Mouse (Mus musculus): Measurements from ENCODE around the gene Zp3.

GRCm38 (mm10) chr5:135982398-135982797, 2.5 kb downstream of the Zp3 start:
- TF ChIP-seq CTCF (IDR thresholded peaks at IDR 0.05; ENCODE audit: low read depth) (peak; percentile 90), EP300 (IDR thresholded peaks at IDR 0.05; ENCODE audit: low read depth) (no peak)

Data from liver, postnatal 0 days (tissue).